Mouse (Mus musculus): ENCODE measurements around the gene Trp53rkb. TPM values are rescaled to one million over a fixed set of nuclear protein-coding genes. Genes with fewer than 3 reads are reported as not detected.
A peak's percentile ranks its signal among the peaks of the same experiment; 100 is the strongest.
"Not testable (repeated sequence)": the region's sequence is repeated elsewhere in the genome, so short reads cannot be mapped to it uniquely, and the experiment has no call there.

Gene Trp53rkb
- polyA plus RNA-seq, 1 experiment from 2014 or later = 7.3 TPM

DNA sequence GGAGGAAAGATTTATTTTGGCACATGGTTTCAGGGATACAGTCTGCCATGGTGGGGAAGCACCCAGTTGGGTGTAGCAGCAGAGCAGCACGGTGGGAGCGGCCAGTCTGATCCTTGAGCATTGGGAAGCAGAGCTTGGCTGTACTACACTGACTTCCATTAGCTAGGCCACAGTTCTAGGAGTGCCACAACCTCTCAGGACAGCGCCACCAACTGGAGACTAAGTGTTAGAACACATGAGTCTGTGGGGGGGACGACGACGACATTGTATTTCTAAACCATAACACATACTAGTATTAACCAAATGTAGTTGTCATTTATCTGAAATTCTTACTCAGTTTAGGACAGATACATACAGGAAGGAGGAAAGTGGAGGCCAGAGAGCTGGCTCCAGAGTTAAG lies 8.0 kb upstream of the Trp53rkb start:
- Histone ChIP-seq H3K4me2 (ENCODE audit: low read length) (no peak overlapping the region), H3K9me3 (ENCODE audit: control insufficient read depth, low read length) (no peaks in the 10 kb centered on the region), H3K9ac (ENCODE audit: low read depth, low read length) (no peak overlapping the region), H3K4me3 (ENCODE audit: low read length) (no peak overlapping the region), H3K4me1 (ENCODE audit: control insufficient read depth, insufficient read depth, low read depth, low read length) (peaks cover 7% of the 10 kb centered on the region), H3K27me3 (replicated peaks; ENCODE audit: control insufficient read depth, insufficient read depth, low read length) (peaks cover 2% of the 10 kb centered on the region; the same call in 1 of the 2 replicates), H3K36me3 (ENCODE audit: control insufficient read depth, insufficient read depth, low read length) (no peaks in the 10 kb centered on the region), H3K27ac (ENCODE audit: low read depth, low read length) (no peak overlapping the region)
- WGBS = 78% methylated on average over 6 of the region's 6 CpGs
- no peak for ATAC-seq

DNA sequence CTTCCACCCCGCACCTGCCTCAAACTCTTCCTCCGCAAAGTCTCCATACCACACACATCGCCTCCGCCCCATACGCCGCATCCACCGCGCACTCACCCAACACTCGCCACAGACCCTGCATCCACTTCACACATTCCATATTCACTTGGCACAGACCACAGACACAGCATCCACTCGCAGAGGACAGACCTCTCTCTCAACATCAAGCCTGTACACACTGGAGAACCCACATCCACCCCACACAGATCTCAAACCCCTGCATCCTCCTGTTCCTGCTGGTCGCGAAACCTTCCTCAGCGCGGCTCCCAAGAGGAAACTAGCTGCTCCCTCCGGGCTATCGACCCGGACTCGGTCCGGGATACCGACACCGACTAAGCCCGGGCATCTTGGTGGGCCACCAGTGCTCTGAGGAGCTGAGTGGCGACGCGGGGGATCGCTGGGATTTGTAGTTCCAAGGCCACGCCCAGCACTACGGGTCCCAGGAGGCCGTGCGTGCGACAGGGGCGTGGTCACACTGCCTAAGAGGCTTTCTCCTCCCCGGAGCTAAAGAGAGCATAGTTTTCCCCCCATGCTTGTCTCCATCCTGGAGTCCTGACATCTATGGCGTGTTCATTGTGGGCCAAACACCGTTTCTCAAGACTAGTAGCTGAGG lies 5.9 kb upstream of the Trp53rkb start:
- ATAC-seq = peak; percentile 95
- Histone ChIP-seq H3K9ac (ENCODE audit: low read depth, low read length) (peak overlapping the region; percentile 89), H3K9me3 (ENCODE audit: control insufficient read depth, low read length) (no peaks in the 10 kb centered on the region), H3K36me3 (ENCODE audit: control insufficient read depth, insufficient read depth, low read length) (no peaks in the 10 kb centered on the region), H3K4me3 (ENCODE audit: low read length) (peak overlapping the region; percentile 74), H3K4me1 (ENCODE audit: control insufficient read depth, insufficient read depth, low read depth, low read length) (peaks cover 7% of the 10 kb centered on the region), H3K4me2 (ENCODE audit: low read length) (peak overlapping the region; percentile 90), H3K27me3 (replicated peaks; ENCODE audit: control insufficient read depth, insufficient read depth, low read length) (no peaks in the 10 kb centered on the region), H3K27ac (ENCODE audit: low read depth, low read length) (peak overlapping the region; percentile 68)
- WGBS = 1% methylated on average over 35 of the region's 35 CpGs

DNA sequence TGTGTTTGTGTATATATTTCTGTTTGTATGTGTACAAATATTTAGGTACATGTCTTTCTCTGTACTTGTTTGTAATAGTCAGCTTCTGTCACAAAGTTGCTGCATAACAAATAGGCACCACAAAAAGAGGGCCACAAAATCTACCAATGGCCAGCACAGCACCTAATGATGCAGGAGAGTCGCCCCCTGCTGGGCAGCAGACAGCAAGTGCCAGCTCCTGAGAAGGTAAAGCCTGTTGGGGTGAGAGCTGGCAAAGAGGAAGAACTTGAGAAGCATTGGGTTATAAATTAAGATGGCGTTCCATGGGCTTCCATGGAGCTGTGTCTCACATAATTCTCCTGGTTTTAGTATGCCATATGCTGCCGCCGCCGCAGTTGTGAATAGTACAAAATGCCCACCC lies 593 bp upstream of the Trp53rkb start:
- no peaks in the 10 kb centered on the region for H3K9me3 ChIP-seq (ENCODE audit: control insufficient read depth, low read length)
- peaks cover 13% of the 10 kb centered on the region for H3K4me1 ChIP-seq (ENCODE audit: control insufficient read depth, insufficient read depth, low read depth, low read length)
- no peak for ATAC-seq
- peaks cover 3% of the 10 kb centered on the region; the same call in 1 of the 2 replicates for H3K36me3 ChIP-seq (ENCODE audit: control insufficient read depth, insufficient read depth, low read length)
- H3K4me2 ChIP-seq (ENCODE audit: low read length) = no peak overlapping the region
- H3K4me3 ChIP-seq (ENCODE audit: low read length) = no peak overlapping the region
- H3K27ac ChIP-seq (ENCODE audit: low read depth, low read length) = peak overlapping the region; percentile 67
- H3K27me3 ChIP-seq (replicated peaks; ENCODE audit: control insufficient read depth, insufficient read depth, low read length) = no peaks in the 10 kb centered on the region
- 57% methylated on average over 5 of the region's 5 CpGs for WGBS
- H3K9ac ChIP-seq (ENCODE audit: low read depth, low read length) = no peak overlapping the region

- peak overlapping the region; percentile 76 for H3K4me3 ChIP-seq (ENCODE audit: low read length)
- peak overlapping the region; percentile 74 for H3K4me2 ChIP-seq (ENCODE audit: low read length)
- H3K9me3 ChIP-seq (ENCODE audit: control insufficient read depth, low read length); H3K27me3 ChIP-seq (replicated peaks; ENCODE audit: control insufficient read depth, insufficient read depth, low read length); H3K36me3 ChIP-seq (ENCODE audit: control insufficient read depth, insufficient read depth, low read length): not testable (repeated sequence)
- ATAC-seq = peak; percentile 91
- peak overlapping the region; percentile 78 for H3K27ac ChIP-seq (ENCODE audit: low read depth, low read length)
- WGBS = under 1% methylated on average over 38 of the region's 76 CpGs
- H3K9ac ChIP-seq (ENCODE audit: low read depth, low read length) = peak overlapping the region; percentile 82
- peaks cover 13% of the 10 kb centered on the region for H3K4me1 ChIP-seq (ENCODE audit: control insufficient read depth, insufficient read depth, low read depth, low read length)
Measured at GRCm38 (mm10) chr2:166793542-166794214, 1.3 kb downstream of the Trp53rkb start.

- no peak for ATAC-seq
- Histone ChIP-seq H3K4me1 (ENCODE audit: control insufficient read depth, insufficient read depth, low read depth, low read length) (no peaks in the 10 kb centered on the region; the same call in 1 of the 2 replicates), H3K36me3 (ENCODE audit: control insufficient read depth, insufficient read depth, low read length) (peaks cover 3% of the 10 kb centered on the region), H3K27me3 (replicated peaks; ENCODE audit: control insufficient read depth, insufficient read depth, low read length) (no peaks in the 10 kb centered on the region), H3K9me3 (ENCODE audit: control insufficient read depth, low read length) (no peaks in the 10 kb centered on the region), H3K27ac (ENCODE audit: low read depth, low read length) (no peak overlapping the region), H3K4me2 (ENCODE audit: low read length) (no peak overlapping the region), H3K9ac (ENCODE audit: low read depth, low read length) (no peak overlapping the region), H3K4me3 (ENCODE audit: low read length) (no peak overlapping the region)
- WGBS = 82% methylated on average over 11 of the region's 11 CpGs
Measured at GRCm38 (mm10) chr2:166799615-166800472, 7.5 kb downstream of the Trp53rkb start.

DNA sequence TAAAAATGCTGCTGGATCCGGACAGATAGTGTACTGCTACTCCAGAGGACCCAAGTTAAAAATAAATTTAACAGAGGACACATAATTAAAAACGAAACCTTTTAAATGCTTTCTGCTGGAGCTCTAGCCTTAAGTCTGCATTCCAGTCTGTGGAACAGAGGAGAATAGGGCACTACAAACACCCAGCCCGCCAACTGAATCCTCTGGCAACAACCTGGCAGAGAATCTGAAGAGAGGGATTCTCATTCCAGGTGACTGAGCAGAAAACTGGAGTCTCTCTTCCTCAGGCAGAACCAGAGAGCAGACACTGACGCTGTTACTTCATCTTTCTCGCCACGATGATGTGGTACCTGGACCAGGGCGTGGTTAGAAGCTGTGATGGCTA lies 8.1 kb downstream of the Trp53rkb start:
- Histone ChIP-seq H3K9ac (ENCODE audit: low read depth, low read length) (no peak overlapping the region), H3K36me3 (ENCODE audit: control insufficient read depth, insufficient read depth, low read length) (peaks cover 3% of the 10 kb centered on the region), H3K9me3 (ENCODE audit: control insufficient read depth, low read length) (no peaks in the 10 kb centered on the region), H3K4me2 (ENCODE audit: low read length) (no peak overlapping the region), H3K27ac (ENCODE audit: low read depth, low read length) (no peak overlapping the region), H3K4me3 (ENCODE audit: low read length) (no peak overlapping the region), H3K27me3 (replicated peaks; ENCODE audit: control insufficient read depth, insufficient read depth, low read length) (no peaks in the 10 kb centered on the region), H3K4me1 (ENCODE audit: control insufficient read depth, insufficient read depth, low read depth, low read length) (no peaks in the 10 kb centered on the region)
- no peak for ATAC-seq
- 93% methylated on average over 7 of the region's 7 CpGs for WGBS

- no peak overlapping the region for H3K4me2 ChIP-seq (ENCODE audit: low read length)
- H3K9ac ChIP-seq (ENCODE audit: low read depth, low read length) = no peak overlapping the region
- H3K4me1 ChIP-seq (ENCODE audit: control insufficient read depth, insufficient read depth, low read depth, low read length) = peaks cover 5% of the 10 kb centered on the region
- no peak overlapping the region for H3K4me3 ChIP-seq (ENCODE audit: low read length)
- H3K9me3 ChIP-seq (ENCODE audit: control insufficient read depth, low read length) = no peaks in the 10 kb centered on the region
- H3K27ac ChIP-seq (ENCODE audit: low read depth, low read length) = no peak overlapping the region
- ATAC-seq = no peak
- no peaks in the 10 kb centered on the region; the same call in 1 of the 2 replicates for H3K36me3 ChIP-seq (ENCODE audit: control insufficient read depth, insufficient read depth, low read length)
- WGBS = 79% methylated on average over 2 of the region's 2 CpGs
- no peaks in the 10 kb centered on the region for H3K27me3 ChIP-seq (replicated peaks; ENCODE audit: control insufficient read depth, insufficient read depth, low read length)
Measured at GRCm38 (mm10) chr2:166801436-166801835, 9.1 kb downstream of the Trp53rkb start.

DNA sequence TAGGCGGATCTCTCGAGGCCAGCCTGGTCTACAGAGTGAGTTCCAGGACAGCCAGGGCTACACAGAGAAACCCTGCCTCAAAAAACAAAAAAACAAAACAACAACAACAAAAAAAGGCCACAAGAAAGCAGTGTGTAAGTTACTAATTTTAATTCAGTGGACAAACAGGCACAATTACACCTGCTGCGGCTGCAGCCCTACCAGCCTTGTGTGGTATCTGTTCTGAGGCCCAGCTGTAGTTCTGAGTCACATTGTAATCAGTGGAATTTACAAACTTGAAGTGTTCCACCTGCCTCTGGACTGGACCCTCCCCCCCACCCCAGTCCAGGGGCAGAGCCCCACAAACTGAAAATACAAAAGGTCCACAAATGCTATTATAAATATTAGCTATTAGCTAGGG lies 11.0 kb downstream of the Trp53rkb start:
- Histone ChIP-seq H3K4me1 (ENCODE audit: control insufficient read depth, insufficient read depth, low read depth, low read length) (peaks cover 12% of the 10 kb centered on the region), H3K36me3 (ENCODE audit: control insufficient read depth, insufficient read depth, low read length) (no peaks in the 10 kb centered on the region), H3K27ac (ENCODE audit: low read depth, low read length) (no peak overlapping the region), H3K9ac (ENCODE audit: low read depth, low read length) (no peak overlapping the region), H3K9me3 (ENCODE audit: control insufficient read depth, low read length) (no peaks in the 10 kb centered on the region), H3K4me2 (ENCODE audit: low read length) (no peak overlapping the region), H3K27me3 (replicated peaks; ENCODE audit: control insufficient read depth, insufficient read depth, low read length) (no peaks in the 10 kb centered on the region), H3K4me3 (ENCODE audit: low read length) (no peak overlapping the region)
- no peak for ATAC-seq
- WGBS = 96% methylated on average over 3 of the region's 3 CpGs

All from hindbrain, embryonic 16.5 days (tissue).